Mouse (Mus musculus) heart, postnatal 0 days (tissue): ENCODE measurements at regions not wholly inside any gene's neighbourhood (a gene's known extent, or its start where the extent isn't known, plus 50 kb on each side); places are given as distances from the start of the nearest gene placed in this dataset.

Source experiments
- CTCF ChIP-seq: IDR thresholded peaks from 2 replicates; pipeline ENCODE4 v1.5.1; 2016; ENCODE audit warnings: antibody characterized with exemption, control low read depth, low read depth
- EP300 ChIP-seq: IDR thresholded peaks from 2 replicates; pipeline ENCODE4 v1.6.1; 2016; ENCODE audit warnings: antibody characterized with exemption, low read depth

DNA sequence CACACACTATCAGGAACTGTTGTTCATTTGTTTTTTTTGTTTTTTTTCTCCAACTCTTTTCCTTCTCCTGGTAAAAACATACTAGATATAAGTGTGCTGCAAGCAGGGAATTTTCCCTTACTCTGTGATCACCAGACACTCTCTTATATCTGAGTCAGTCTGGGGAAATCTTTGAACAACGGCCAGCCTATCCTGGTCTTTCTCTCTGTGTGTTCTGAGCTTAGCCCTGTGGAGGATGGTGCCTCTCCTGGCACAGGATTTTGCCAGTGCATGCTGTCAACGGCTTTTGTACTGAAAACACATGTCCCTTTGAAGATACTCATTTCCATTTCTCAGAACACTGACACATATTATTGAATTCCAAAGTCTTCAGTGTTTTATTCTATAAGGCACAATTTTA lies 664.8 kb downstream of the Sorcs1 start:
- TF ChIP-seq CTCF (no peak), EP300 (no peak)
